Mouse (Mus musculus) brain, embryonic 18.5 days (tissue): ENCODE data around the gene Tmc8.
"Not testable (repeated sequence)": the region's sequence is repeated elsewhere in the genome, so short reads cannot be mapped to it uniquely, and the experiment has no call there.

Experiments
- DNase-seq: peaks from one replicate; pipeline ENCODE4 v3.0.0-alpha.2; 2012; ENCODE audit warnings: low read depth, low spot score

The Tmc8 gene

DNA sequence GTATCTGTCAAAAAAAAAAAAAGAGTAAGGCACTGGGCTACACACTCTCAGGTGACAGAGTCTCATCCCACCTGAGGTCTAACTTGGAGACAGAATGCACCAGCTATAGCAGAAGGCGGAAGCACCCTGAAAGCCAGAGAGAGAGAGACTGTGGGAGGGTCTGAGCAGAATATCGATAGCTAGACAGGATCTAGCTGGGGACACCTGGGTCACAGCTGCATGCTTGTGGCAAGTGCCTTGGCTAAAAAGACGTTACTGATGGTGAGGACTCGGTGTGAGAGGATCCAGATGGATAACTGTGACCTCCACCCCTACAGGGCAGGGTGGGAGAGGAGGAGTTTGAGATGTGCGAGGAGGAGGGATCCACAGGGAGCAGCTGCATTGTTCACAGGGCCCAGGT, 15.1 kb downstream of the Tmc8 start:
- no peak for DNase-seq

DNA sequence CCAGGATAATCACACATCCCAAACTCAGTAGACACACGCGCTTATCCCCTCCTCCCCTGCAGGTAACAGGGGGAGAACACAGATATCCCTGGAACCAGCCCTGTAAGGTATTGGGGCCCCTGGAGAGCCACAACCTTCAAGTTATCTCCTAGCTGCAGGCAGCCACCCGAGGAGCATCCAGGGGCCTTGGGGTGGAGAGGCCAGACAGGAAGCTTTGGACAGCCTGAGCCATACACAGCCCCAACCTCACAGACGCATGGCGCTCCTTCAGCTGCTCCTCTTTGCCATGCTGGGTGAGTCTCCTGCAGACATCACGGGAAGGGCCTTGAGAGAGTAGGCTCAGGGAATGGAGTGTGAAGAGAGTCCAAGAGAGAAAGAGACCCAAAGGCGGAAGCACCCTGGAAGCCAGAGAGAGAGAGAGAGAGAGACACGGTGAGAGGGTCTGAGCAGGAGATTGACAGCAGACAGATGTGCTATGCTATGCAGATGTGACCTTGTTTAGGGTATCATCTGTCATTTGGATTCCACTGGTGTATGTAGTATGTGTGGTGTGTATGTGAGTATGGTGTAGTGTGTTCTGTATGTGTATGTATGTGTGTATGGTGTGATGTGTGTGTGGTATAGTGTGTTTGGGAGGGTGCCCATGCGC, 15.8 kb downstream of the Tmc8 start, which contains the start of gene 6030468B19Rik:
Gene 6030468B19Rik (plus strand): TSS at position 150 of the 649 bp plus-strand sequence.
- no peak for DNase-seq

DNA sequence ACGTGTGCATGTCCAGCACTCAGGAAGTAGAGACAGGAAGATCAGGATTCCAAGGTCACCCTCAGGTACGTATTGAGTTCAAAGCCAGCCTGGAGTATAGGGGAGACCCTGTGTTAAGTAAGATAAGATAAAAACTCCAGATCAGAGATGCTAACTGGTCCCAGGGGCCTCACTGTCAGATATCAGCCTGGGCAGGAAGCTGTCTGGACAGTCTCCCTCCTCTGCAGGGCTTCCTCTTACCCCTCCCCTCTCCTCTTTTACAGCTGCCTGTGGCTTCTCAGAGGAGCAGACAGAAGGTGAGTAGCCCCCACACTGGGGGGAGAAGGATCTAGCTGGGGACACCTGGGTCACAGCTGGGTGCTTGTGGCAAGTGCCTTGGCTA, 16.3 kb downstream of the Tmc8 start:
- no peak for DNase-seq

DNA sequence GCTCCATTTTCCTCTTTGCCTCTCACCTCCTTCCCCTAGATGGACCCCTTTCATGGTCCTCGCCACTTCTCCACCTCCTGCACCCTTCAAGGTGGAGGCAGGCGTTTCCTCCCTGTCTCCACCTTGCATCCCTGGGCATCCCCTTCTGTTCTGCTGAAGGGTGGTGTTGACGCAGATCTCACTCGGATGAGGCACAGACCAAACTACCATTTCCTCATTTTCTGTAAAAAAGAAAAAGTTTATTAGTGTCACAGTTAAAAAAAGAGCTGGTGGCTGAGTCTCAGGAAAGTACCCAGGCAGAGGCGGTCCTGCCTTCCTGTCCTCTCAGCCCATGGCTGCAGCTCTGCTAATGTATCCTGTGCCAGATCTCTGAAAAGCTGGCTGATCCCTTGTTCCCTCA, 17.3 kb downstream of the Tmc8 start:
- no peak for DNase-seq

DNA sequence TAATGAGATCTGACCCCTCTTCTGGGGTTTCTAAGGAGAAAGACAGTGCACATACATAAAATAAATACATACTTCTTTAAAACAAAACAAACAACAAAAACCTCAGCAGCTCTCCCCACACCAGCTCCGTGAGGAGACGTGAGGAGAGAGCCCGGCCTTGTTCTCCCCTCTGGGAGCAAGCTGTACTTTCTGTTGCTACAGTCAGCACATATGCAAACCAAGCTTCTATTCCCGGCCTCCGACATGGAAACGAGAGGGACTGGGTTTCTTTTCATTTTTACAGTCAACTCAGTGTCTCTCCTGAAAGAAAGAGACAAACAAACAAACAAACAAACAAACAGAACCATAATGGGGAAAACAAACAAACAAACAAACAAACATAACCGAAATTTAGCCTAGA, 18.2 kb downstream of the Tmc8 start:
- no peak for DNase-seq

DNA sequence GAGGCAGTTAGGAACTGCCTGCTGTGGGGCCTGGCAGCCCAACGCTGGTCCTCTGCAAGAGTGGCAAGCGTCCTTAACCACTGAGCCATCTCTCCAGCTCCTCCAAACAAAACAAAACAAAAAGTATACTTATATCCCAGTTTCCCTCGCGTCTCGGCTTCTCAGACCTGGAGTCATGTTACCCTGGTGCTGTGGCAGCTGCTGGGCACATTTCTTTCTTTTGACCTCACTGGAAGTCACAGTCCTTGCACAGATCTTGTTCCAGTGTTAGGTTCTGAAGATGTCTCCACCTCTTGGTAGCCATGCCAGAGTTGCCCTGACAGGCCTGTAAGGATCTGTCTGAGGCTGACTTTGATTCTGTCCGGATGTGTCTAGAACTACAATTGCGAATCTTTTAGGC, 19.8 kb downstream of the Tmc8 start:
- no peak for DNase-seq

DNA sequence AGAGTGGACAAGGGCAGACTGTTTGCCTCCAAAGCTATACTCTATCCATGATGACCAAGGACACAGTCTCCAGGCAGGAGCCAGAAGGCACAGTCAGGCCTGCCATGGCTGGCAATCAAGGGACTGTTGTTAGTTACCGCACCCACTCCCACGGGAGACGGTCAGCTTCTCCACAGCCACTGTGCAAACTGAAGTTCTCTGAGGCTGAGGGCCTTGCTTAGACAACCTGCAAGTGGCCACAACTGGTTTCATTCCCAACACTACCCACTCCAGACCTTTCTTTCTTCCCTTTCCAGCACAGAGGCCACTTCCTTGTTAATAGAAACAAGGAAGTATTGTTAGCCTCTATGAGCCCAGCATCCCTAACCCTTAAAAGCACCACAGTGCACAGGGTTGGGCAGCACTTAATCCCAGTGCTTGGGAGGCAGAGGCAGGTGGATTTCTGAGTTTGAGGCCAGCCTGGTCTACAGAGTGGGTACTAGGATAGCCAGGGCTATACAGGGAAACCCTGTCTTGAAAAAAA, 21.4 kb downstream of the Tmc8 start:
- no peak for DNase-seq

DNA sequence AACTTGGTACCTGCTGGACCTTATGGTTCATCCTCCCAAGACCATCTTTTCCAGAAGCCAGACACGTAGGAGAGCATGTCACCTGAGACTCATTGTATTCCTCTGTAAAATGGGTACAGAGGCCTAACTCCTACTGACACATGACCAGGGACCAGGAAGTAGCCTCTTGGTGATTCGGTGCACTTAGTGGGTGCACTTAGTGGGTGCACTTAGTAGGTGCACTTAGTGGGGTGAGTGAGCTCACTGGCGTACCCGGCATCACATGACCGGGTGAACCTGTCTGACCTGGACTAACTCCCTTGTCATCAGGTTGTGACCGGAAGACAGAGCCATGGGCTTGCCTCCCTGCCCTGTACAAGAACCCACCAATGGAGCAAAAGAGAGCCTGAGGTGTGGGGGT, 24.9 kb downstream of the Tmc8 start:
- no peak for DNase-seq

DNA sequence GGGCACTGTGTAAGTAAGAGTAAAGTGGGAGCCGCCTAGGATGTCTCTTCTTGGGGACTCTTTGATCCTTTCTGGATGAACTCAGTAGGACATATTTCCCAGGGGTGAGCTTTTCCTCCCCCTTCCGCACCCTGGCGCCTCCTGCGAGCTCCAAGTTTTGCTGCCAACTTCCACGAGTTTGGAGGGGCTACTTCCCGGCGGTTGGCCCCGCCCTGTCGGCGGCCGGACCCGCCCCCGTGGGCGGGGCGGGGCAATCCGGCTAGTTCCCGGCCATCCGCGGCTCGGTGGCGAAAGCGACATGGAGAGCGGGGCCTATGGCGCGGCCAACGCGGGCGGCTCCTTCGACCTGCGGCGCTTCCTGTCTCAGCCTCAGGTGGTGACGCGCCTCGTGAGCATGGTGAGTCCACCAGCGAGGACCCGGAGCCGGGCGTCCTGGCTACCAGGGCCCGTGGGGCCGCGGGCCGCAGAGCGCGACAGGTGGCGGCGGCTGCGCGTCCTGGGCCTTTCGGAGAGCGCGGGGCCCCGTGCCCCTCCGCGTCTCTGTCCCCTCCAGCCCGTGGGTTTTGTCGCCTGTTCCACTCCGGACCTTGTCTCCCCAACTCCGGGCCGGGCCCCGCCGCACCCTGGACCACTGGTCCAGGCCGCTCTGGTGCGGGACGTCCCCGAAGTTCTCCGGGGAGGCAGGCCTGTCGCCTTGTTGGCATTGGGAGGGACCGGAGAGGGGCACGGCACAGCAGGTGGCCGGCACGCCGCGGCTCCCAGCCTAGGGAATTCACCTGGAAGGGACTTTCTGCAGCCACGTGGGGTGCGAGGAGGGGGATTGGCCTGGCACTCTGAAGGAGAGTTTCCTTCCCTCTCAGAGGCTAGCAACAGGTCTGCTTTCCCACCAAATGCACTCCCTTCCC, 27.8 kb downstream of the Tmc8 start, which contains the start of the genes Gm20708 and Syngr2:
Gene Gm20708 (plus strand): TSS at position 262 of the 905 bp plus-strand sequence.
Gene Syngr2 (plus strand): TSS at position 262 of the 905 bp plus-strand sequence.
- DNase-seq, result no peak

DNA sequence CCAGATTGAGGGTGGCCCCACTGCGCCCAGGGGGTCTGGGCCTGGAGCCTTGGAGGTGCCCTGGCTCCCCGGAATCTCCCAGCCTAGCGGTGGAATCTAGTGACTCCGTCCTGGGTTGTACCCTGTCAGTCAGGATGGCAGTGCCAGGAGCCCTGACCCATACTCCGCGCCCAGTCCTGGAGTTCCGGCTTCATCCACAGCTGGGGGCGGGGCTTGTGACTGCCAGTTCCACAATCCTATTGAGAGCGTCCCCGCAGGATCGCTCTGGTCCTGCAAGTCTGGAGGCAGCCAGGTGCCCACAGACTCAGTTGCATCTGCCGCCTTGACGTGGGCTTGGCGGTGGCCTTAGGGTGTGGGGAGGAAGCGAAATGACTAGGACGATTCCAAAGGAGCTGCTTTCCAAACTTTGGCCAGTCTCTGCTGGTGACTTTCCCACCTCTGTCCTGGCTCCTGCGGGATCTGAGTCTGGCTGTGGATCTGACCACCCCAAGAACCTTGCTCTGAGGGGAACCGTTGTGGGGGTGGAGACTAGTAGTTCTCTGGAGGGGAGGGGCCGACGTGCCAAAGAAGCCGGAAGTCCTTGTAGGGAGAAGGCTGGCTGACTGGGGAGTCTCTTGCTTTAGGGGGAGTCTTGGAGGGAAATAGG, 28.6 kb downstream of the Tmc8 start:
- DNase-seq, result no peak

DNA sequence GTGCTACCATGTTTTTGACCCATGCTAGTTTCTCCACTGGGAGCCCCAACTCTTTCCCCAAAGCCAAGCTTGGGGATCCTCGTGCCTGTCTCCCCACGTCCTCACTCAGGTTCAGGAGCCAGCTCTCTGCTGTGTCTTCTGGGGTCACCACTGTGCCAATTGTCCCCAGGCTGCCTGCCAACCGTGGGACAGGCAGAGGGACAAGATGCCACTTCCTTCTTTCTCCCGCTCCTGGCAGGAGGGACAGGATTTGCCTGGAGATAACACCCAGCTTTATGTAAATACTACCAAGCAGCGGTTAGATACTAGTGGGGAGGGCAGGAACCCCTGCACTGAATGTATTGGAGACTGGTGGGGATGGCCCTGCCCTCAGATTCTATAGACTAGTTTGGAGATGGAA, 32.0 kb downstream of the Tmc8 start:
- no peak for DNase-seq

DNA sequence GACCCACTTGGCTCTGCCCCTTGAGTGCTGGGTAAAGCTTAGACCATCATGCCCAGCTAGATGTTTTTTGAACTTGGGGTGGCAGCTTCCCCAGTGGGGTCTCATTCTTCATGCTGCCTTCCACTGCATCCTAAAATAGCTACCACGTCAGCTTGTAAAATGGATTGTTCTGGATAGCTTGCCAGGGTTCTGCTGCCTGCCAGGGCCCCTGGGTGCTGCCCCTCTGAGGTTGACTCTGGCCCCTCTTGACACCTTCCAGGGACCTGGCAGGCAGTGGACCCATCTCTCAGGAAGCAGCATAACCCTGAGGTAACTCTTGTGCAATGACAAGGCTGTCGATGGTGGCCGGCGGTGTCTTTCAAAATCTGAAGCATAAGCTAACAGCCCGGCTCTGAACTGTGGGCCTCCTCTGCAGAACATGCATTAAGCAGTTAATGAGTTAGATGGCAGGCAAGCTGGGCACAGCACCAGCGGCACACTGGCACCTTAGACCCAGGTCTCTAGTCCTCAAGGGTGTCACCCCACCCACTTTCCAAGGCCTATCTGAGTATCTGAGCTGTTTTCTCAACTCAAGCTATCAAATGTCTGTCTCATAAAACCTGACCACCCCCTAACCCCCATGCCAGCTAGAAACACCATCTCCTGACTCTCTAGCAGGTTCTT, 33.0 kb downstream of the Tmc8 start:
- no peak for DNase-seq

DNA sequence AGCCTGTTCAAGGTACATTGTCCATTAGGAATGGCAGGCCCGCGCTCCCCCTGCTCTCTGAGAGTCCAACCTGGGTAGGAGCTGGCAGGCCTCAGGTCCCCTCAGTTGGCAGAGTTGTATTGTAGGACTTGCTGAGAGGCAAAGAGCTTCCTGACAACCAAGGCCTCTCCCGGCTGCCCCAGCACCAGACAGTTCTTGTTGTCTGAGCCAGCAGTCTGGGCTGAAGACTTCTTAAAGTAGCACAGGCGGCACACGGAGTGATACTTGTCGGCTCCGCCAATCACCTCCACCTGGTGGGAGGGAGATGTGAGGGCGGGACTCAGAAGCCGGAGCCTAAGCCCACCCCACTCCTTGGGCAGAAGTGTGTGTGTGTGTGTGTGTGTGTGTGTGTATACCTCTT, 34.0 kb downstream of the Tmc8 start:
- DNase-seq, result not testable (repeated sequence)

DNA sequence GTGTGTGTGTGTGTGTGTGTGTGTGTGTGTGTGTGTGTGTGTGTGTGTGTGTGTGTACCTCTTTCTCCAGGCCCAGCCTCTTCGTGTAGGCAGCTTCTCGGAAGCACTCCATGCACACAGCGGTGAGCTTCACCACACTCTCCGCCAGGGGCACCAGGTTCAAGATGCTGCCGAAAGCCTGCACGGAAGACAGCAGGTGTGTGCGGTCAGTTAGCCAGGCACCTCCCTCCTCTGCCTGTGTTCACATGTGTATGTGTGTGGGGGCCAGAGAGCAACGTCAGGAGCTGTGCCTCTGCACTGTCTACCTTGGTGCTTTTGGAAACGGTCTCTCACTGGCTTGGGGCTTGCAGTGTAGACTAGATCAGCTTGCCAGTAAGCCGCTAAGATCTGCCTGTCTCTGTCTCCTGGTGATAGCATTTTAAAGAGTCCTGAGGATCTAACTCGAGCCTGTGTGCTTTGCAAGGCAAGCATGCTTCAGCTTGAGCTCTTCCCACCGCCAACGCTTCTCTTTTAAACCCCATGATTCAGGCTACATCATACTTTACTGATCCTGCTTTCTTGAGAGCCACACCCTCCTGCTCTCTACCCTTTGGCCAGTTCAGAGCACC, 34.6 kb downstream of the Tmc8 start:
- DNase-seq, result no peak

DNA sequence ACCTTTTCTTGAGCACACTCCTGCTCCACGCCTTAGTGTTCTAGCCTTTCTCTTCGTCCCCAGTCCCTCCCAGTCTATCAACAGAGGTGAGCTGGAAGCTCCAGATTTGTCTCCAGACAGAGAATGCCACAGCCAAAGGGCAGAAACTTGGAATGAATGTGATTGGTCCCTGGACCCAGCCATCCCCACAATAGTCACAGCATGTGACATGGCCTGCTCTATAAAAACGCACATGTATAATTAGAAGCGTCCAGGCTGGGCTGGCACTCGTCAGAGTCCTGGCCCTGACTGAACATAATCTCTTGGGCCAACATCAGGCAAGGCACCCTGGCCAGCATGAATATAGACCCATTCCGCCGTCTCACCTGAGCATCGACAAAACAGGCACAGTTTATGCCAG, 37.2 kb downstream of the Tmc8 start:
- no peak for DNase-seq

DNA sequence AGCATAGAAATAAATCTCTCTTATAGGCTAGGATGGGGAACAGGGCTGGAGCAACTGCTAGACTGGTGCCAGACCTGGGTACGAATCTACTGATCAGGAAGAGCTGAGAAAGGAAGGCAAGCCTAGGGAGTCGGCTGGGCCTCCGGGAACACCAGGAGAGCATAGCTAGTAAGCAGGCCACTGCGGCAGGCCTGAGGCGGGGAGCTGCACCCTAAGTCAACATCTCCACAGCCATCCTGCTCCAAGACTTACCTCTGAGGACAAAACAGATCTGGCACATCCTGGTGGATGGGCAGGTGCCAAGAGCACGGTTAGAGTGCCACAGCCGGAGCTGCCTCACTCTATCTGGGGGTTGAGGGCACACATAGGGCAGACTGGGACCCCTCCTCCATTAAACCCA, 38.3 kb downstream of the Tmc8 start:
- no peak for DNase-seq

DNA sequence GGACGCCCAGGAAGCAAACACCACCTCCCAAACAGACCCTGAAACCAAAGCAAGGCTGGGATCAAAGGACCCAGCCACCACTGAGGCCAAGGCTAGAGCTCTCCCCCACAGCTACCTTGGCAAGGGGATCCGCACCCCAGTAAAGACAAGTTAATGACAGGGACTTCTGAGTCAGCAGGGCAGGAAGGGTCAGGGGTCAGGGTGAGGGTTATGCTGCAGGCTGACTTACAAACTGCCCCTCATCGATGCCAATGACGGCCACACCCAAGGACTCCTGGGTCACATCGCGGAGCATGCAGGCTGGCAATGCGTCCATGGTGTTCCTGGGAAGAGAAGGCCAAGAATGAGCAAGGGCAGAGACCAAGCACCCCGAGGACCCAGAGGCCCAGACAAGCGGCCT, 40.0 kb downstream of the Tmc8 start:
- no peak for DNase-seq

DNA sequence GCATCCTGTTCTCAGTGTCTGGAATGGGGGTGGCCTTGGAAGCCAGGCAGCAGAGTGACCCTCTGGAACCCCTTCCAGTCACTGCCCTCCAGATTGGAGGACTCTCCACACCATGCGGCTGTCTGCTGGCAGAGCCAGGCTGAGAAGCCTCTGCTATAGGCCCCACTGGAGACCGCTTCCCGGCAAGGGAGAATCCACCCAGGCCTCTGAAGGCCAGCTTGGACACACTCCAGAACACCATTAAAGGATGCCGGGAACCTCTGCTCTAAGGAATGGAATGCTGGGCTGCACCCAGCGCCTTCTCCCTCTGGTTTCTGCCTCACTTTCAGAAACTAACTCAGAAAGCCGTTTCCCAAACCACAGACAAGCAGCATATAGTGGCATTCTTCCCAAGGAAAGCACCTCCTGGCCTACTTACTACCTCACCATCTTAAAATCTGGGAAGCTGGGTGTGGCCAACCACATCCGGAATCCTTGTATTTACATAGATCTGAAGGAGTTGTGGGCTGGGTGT, 40.9 kb downstream of the Tmc8 start:
- no peak for DNase-seq

DNA sequence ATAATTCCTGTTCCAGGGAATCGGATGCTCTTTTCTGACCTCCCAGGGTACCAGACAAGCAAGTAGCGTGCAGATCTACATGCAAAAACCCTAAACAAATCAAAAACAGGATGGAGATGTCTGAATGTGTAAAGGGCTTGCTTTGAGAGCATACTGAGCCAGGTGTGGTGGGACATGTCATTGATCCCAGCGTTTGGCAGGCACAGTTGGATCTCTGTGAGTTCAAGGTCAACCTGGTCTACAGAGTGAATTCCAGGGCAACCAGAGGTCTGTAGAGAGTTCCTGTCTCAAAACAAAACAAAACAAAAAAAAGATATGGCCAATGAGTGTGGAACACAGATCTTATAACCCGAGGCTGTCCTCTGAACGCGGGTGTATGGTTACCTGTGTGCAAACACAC, 41.5 kb downstream of the Tmc8 start:
- DNase-seq, result no peak

DNA sequence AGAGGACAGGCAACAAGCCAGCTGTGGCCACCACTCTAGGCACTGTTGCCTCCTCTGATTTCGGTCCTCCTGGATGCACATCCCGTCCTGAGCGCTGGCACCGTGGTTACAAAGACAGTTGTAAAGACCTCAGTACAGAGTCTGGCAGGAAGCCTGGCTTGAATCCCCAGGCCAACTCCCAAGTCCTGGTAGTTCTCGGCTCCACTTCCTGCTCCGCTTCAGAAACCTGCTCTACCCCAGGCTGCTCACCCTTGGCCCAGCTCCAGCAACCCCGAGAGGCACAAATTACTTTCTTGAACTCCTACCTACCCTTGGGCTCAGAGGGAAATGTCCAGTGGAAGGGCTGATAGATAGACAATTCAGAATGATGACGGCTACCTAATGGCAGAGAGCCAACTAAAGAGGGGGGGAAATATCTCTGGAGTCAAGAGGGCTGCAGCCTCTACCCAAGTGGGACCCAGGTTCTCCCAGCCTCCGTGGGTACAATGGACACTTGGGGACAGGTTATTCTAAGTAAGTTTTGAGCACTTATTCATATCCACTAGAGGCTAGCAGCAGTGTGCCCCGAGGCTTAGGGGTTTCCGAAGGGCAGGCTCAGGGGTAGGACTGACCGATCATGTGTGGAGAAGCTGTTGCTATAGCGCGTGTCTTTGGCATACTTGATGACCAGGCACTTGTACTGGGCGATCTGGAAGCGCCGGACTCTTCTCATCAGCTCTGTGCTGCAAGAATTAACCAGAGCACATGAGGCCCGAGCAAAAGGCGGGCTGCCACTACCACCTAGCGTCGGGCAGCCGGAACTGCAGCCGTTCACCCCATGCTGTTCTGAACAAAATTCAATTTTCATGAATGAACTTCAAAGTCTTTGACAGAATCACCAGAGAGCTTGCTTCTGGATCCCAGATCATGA, 42.4 kb downstream of the Tmc8 start:
- no peak for DNase-seq
